Comparison of ENCODE assay signal across 26 mouse cellular contexts in the genomic region with DNA sequence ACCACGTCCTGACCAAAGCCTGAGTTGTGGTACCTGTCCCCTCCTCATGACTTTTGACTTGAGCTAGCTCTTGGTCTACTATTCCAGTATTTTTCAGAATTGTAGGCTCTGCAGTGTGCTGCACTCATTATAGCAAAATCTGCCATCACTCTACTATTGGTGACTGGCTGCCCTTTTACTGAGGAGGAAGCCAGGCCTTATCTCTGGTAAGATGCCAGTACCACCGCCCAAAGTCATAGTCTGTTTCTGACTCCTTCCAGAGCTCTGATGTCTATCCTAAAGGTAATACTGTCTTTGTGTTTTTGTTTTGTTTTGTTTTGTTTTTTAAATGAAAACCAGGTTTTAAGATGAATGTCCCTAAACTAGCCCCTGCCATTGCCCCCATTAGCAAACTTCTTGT.
DNase-seq lines count a peak whose midpoint lies in the region; ATAC-seq and TF ChIP-seq lines count a peak whose summit lies in the region.
"Had no signal": no experiment of that assay in that cellular context is flagged by ENCODE, and none has a peak within 500 bp of the region (broad histone marks: within the 10 kb centered on the region; RNA-seq: fewer than 3 reads in every experiment).

No protein-coding gene starts in this region.

- peak; percentile 22 for DNase-seq in forebrain, embryonic 11.5 days (ENCODE audit: low spot score)
- no peak for DNase-seq in forebrain, embryonic 10.5 days (ENCODE audit: extremely low spot score, low spot score)
- no peak for DNase-seq in liver, postnatal 0 days
- DNase-seq in layer of hippocampus, adult 18-20 months (ENCODE audit: low spot score in 2 of 2) = no peak
- DNase-seq in cerebellum, adult 8-10 months = no peak
- DNase-seq: adrenal gland, adult 2 months; adrenal gland, postnatal 10 days; adrenal gland, postnatal 25 days; B cell, adult 2 months; cerebellum, adult 11 months; cerebellum, adult 18-20 months; cerebellum, adult 9-10 months; cerebellum, postnatal 10 days; cerebellum, postnatal 25 days; forebrain, postnatal 0 days had no signal

- ATAC-seq in forebrain, embryonic 11.5 days (replicated peaks; ENCODE audit: low FRiP score) = no peak
- ATAC-seq in liver, embryonic 12.5 days = 0 out of 2 replicates have a peak, but pooled peaks have one; percentile 60
- no peak for ATAC-seq in liver, postnatal 0 days
- 0 out of 2 replicates have a peak, but pooled peaks have one; percentile 50 for ATAC-seq in erythroid progenitor cell, adult 5-6 weeks (replicated peaks; ENCODE audit: low FRiP score, poor library complexity, severe bottlenecking)
- peak; percentile 78 for ATAC-seq in megakaryocyte-erythroid progenitor cell, adult 5-6 weeks (replicated peaks; ENCODE audit: low FRiP score, low TSS enrichment, poor library complexity, severe bottlenecking)
- ATAC-seq: CD4-positive, CD25-positive, alpha-beta regulatory T cell, adult 4 months; forebrain, embryonic 13.5 days; forebrain, embryonic 15.5 days; forebrain, postnatal 0 days had no signal

- H3K4me3 ChIP-seq in forebrain, embryonic 11.5 days (ENCODE audit: low read depth, low read length) = no peak overlapping the region
- H3K4me3 ChIP-seq in forebrain, embryonic 10.5 days = no peak overlapping the region
- H3K4me3 ChIP-seq in liver, embryonic 12.5 days = no peak overlapping the region
- no peak overlapping the region for H3K4me3 ChIP-seq in liver, postnatal 0 days (ENCODE audit: low read depth, low read length)
- H3K4me3 ChIP-seq: embryonic facial prominence, embryonic 10.5 days; embryonic facial prominence, embryonic 12.5 days; erythroblast, embryonic 14.5 days; forebrain, embryonic 13.5 days; forebrain, embryonic 15.5 days had no signal

- no peaks in the 10 kb centered on the region for H3K4me1 ChIP-seq in forebrain, embryonic 11.5 days (replicated peaks; ENCODE audit: control insufficient read depth, insufficient read depth, low read length)
- 0 out of 2 replicates have a peak, but pooled peaks cover 3% of the 10 kb centered on the region for H3K4me1 ChIP-seq in forebrain, embryonic 10.5 days
- peaks cover 37% of the 10 kb centered on the region for H3K4me1 ChIP-seq in liver, embryonic 12.5 days
- 0 out of 2 replicates have a peak, but pooled peaks cover 5% of the 10 kb centered on the region for H3K4me1 ChIP-seq in liver, postnatal 0 days (ENCODE audit: insufficient read depth)

- H3K9ac ChIP-seq in forebrain, embryonic 11.5 days (ENCODE audit: low read length) = no peak overlapping the region
- no peak overlapping the region for H3K9ac ChIP-seq in liver, embryonic 12.5 days
- H3K9ac ChIP-seq in liver, postnatal 0 days (replicated peaks) = no peak overlapping the region
- H3K9ac ChIP-seq: embryonic facial prominence, embryonic 12.5 days; forebrain, embryonic 13.5 days; forebrain, embryonic 15.5 days; forebrain, postnatal 0 days had no signal

- no peaks in the 10 kb centered on the region for H3K9me3 ChIP-seq in forebrain, embryonic 11.5 days (ENCODE audit: control insufficient read depth, low read length)
- H3K9me3 ChIP-seq in forebrain, embryonic 10.5 days = no peaks in the 10 kb centered on the region
- no peaks in the 10 kb centered on the region for H3K9me3 ChIP-seq in liver, embryonic 12.5 days (replicated peaks)
- no peaks in the 10 kb centered on the region for H3K9me3 ChIP-seq in liver, postnatal 0 days (ENCODE audit: low read length)
- H3K9me3 ChIP-seq: embryonic facial prominence, embryonic 10.5 days; embryonic facial prominence, embryonic 12.5 days; forebrain, embryonic 13.5 days; forebrain, embryonic 15.5 days; G1E had no signal

- no peak for TF ChIP-seq CTCF in liver, postnatal 0 days (IDR thresholded peaks at IDR 0.05; ENCODE audit: low read depth)

- no peak for TF ChIP-seq EP300 in liver, postnatal 0 days (IDR thresholded peaks at IDR 0.05; ENCODE audit: low read depth)

- WGBS in forebrain, embryonic 11.5 days = 94% methylated on average over 2 of the region's 2 CpGs
- WGBS in forebrain, embryonic 10.5 days = 91% methylated on average over 2 of the region's 2 CpGs
- WGBS in liver, embryonic 12.5 days (ENCODE audit: insufficient replicate concordance) = 49% methylated on average over 2 of the region's 2 CpGs
- 46% methylated on average over 2 of the region's 2 CpGs for WGBS in liver, postnatal 0 days (ENCODE audit: insufficient replicate concordance)

- H3K4me2 ChIP-seq in forebrain, embryonic 11.5 days (ENCODE audit: low read depth, low read length, severe bottlenecking) = no peak overlapping the region
- no peak overlapping the region for H3K4me2 ChIP-seq in liver, embryonic 12.5 days
- H3K4me2 ChIP-seq in liver, postnatal 0 days (ENCODE audit: low read depth, low read length) = no peak overlapping the region
- H3K4me2 ChIP-seq: embryonic facial prominence, embryonic 12.5 days; forebrain, embryonic 13.5 days; forebrain, embryonic 15.5 days had no signal

- H3K36me3 ChIP-seq in forebrain, embryonic 11.5 days (ENCODE audit: control insufficient read depth, insufficient read depth, low read length) = no peaks in the 10 kb centered on the region
- H3K36me3 ChIP-seq in forebrain, embryonic 10.5 days (replicated peaks) = peaks cover 40% of the 10 kb centered on the region
- H3K36me3 ChIP-seq in liver, embryonic 12.5 days = peaks cover 66% of the 10 kb centered on the region
- peaks cover 15% of the 10 kb centered on the region for H3K36me3 ChIP-seq in liver, postnatal 0 days (replicated peaks; ENCODE audit: insufficient read depth, low read length)
- H3K36me3 ChIP-seq: forebrain, embryonic 15.5 days had no signal

- H3K27ac ChIP-seq in forebrain, embryonic 11.5 days (ENCODE audit: low read depth, low read length) = no peak overlapping the region
- H3K27ac ChIP-seq in forebrain, embryonic 10.5 days = no peak overlapping the region
- no peak overlapping the region for H3K27ac ChIP-seq in liver, embryonic 12.5 days
- H3K27ac ChIP-seq in liver, postnatal 0 days (ENCODE audit: low read depth) = no peak overlapping the region
- H3K27ac ChIP-seq: embryonic facial prominence, embryonic 10.5 days; embryonic facial prominence, embryonic 12.5 days; forebrain, embryonic 13.5 days; forebrain, embryonic 15.5 days had no signal

- no peaks in the 10 kb centered on the region for H3K27me3 ChIP-seq in forebrain, embryonic 11.5 days (ENCODE audit: control insufficient read depth, insufficient read depth, low read length)
- H3K27me3 ChIP-seq in forebrain, embryonic 10.5 days (ENCODE audit: poor library complexity, severe bottlenecking) = no peaks in the 10 kb centered on the region
- H3K27me3 ChIP-seq in liver, embryonic 12.5 days (replicated peaks) = no peaks in the 10 kb centered on the region
- no peaks in the 10 kb centered on the region for H3K27me3 ChIP-seq in liver, postnatal 0 days (ENCODE audit: insufficient read depth, low read length)
- H3K27me3 ChIP-seq: CH12.LX; embryonic facial prominence, embryonic 12.5 days; forebrain, embryonic 13.5 days; forebrain, embryonic 15.5 days had no signal

Comparison
In these comparisons a context has a peak if more than half of its experiments do, and no peak if none do; other contexts are left out.
1. ATAC-seq: peak in liver, embryonic 12.5 days (single experiment), erythroid progenitor cell, adult 5-6 weeks (single experiment) and megakaryocyte-erythroid progenitor cell, adult 5-6 weeks (single experiment); none in forebrain, embryonic 11.5 days (single experiment) and liver, postnatal 0 days (single experiment).